Mouse (Mus musculus) kidney, embryonic 15.5 days (tissue): ENCODE data around the gene H2afy. TPM values are rescaled to one million over a fixed set of nuclear protein-coding genes. Genes with fewer than 3 reads are reported as not detected.
A peak's percentile ranks its signal among the peaks of the same experiment; 100 is the strongest.

Source experiments
- ATAC-seq: fragments of 200-750 bp; cut with Nextera tagmentation; replicated peaks from 2 replicates; pipeline ENCODE4 v1.8.0; 2017; ENCODE audit warnings: moderate TSS enrichment; ENCODE audit not compliant: low FRiP score
- H3K27ac ChIP-seq: fragments of 300-500 bp; sonication (generic); 2 replicates; pipeline ENCODE4 v1.5.1; 2015; ENCODE audit warnings: mild to moderate bottlenecking, inconsistent platforms
- H3K27me3 ChIP-seq: fragments of 300-500 bp; sonication (generic); 2 replicates; pipeline ENCODE4 v1.6.1; 2015; ENCODE audit warnings: inconsistent platforms
- H3K36me3 ChIP-seq: fragments of 300-500 bp; sonication (generic); 2 replicates; pipeline ENCODE4 v1.6.1; 2015; ENCODE audit warnings: inconsistent platforms
- H3K4me1 ChIP-seq: fragments of 300-500 bp; sonication (generic); 2 replicates; pipeline ENCODE4 v1.6.1; 2015; ENCODE audit warnings: inconsistent platforms
- H3K4me2 ChIP-seq: fragments of 300-500 bp; sonication (generic); 2 replicates; pipeline ENCODE4 v1.6.1; 2015; ENCODE audit warnings: moderate library complexity, mild to moderate bottlenecking, inconsistent platforms
- H3K4me3 ChIP-seq: fragments of 300-500 bp; sonication (generic); replicated peaks from 2 replicates; pipeline ENCODE4 v1.5.1; 2015; ENCODE audit warnings: mild to moderate bottlenecking, inconsistent platforms
- H3K9ac ChIP-seq: fragments of 300-500 bp; sonication (generic); 2 replicates; pipeline ENCODE4 v1.6.1; 2015; ENCODE audit warnings: mild to moderate bottlenecking, inconsistent platforms
- H3K9me3 ChIP-seq: fragments of 300-500 bp; sonication (generic); replicated peaks from 2 replicates; pipeline ENCODE4 v1.6.1; 2016; ENCODE audit warnings: inconsistent platforms
- WGBS: fragments of 180-500 bp; shearing (Covaris S2); methylation state at CpG from one replicate; pipeline ENCODE4 v1.1.7; 2015; ENCODE audit warnings: mixed read lengths; 5-methylcytosine and 5-hydroxymethylcytosine counted together
- polyA plus RNA-seq: library from polyadenylated mRNA; unstranded; fragments of >200 nt; fragmentation: Nextera tagmentation; extraction: Ambion mirVana; gene quantifications from 2 replicates; pipeline ENCODE4 v1.2.1, GENCODE M21; 2015

H2afy gene
- polyA plus RNA-seq, 1 experiment from 2014 or later = 406 TPM

GRCm38 (mm10) chr13:56108849-56109519 lies 27.2 kb downstream of the H2afy start:
- WGBS = 36% methylated on average over 17 of the region's 17 CpGs
- Histone ChIP-seq H3K9me3 (no peaks in the 10 kb centered on the region), H3K4me3 (no peak overlapping the region), H3K36me3 (peaks cover 32% of the 10 kb centered on the region), H3K4me2 (peak overlapping the region; percentile 16; the same call in 1 of the 2 replicates), H3K4me1 (peaks cover 77% of the 10 kb centered on the region), H3K9ac (no peak overlapping the region), H3K27me3 (no peaks in the 10 kb centered on the region), H3K27ac (peak overlapping the region; percentile 76)
- peak; percentile 59; the same call in 1 of the 2 replicates for ATAC-seq

- no peak for ATAC-seq
- WGBS = 81% methylated on average over 6 of the region's 6 CpGs
- peaks cover 47% of the 10 kb centered on the region for H3K4me1 ChIP-seq
- H3K27me3 ChIP-seq = no peaks in the 10 kb centered on the region
- H3K36me3 ChIP-seq = peaks cover 63% of the 10 kb centered on the region
- no peak overlapping the region for H3K9ac ChIP-seq
- H3K4me2 ChIP-seq = no peak overlapping the region
- no peak overlapping the region for H3K27ac ChIP-seq
- H3K9me3 ChIP-seq = no peaks in the 10 kb centered on the region
- no peak overlapping the region for H3K4me3 ChIP-seq
These were observed 31.2 kb downstream of the H2afy start for GRCm38 (mm10) chr13:56104971-56105391.

- Histone ChIP-seq H3K4me1 (peaks cover 38% of the 10 kb centered on the region), H3K27ac (no peak overlapping the region), H3K4me3 (no peak overlapping the region), H3K27me3 (no peaks in the 10 kb centered on the region), H3K36me3 (peaks cover 67% of the 10 kb centered on the region), H3K9ac (no peak overlapping the region), H3K9me3 (no peaks in the 10 kb centered on the region), H3K4me2 (no peak overlapping the region)
- ATAC-seq = no peak
- 91% methylated on average over 26 of the region's 26 CpGs for WGBS
These were observed 32.1 kb downstream of the H2afy start for GRCm38 (mm10) chr13:56103796-56104746.

GRCm38 (mm10) chr13:56102160-56102559 lies 34.0 kb downstream of the H2afy start:
- no peak overlapping the region for H3K4me2 ChIP-seq
- H3K4me3 ChIP-seq = no peak overlapping the region
- H3K4me1 ChIP-seq = peaks cover 19% of the 10 kb centered on the region
- no peak for ATAC-seq
- H3K27me3 ChIP-seq = no peaks in the 10 kb centered on the region
- no peak overlapping the region for H3K27ac ChIP-seq
- no peaks in the 10 kb centered on the region for H3K9me3 ChIP-seq
- 72% methylated on average over 9 of the region's 9 CpGs for WGBS
- H3K36me3 ChIP-seq = peaks cover 66% of the 10 kb centered on the region
- no peak overlapping the region for H3K9ac ChIP-seq

- no peak overlapping the region for H3K27ac ChIP-seq
- H3K4me1 ChIP-seq = peaks cover 33% of the 10 kb centered on the region
- 73% methylated on average over 18 of the region's 18 CpGs for WGBS
- H3K9ac ChIP-seq = no peak overlapping the region
- no peaks in the 10 kb centered on the region for H3K9me3 ChIP-seq
- no peak for ATAC-seq
- peaks cover 66% of the 10 kb centered on the region for H3K36me3 ChIP-seq
- no peaks in the 10 kb centered on the region for H3K27me3 ChIP-seq
- no peak overlapping the region for H3K4me3 ChIP-seq
- H3K4me2 ChIP-seq = no peak overlapping the region
These were observed 40.5 kb downstream of the H2afy start for GRCm38 (mm10) chr13:56095601-56096195.

GRCm38 (mm10) chr13:56094544-56094943 lies 41.6 kb downstream of the H2afy start:
- Histone ChIP-seq H3K4me3 (no peak overlapping the region), H3K27me3 (no peaks in the 10 kb centered on the region), H3K4me1 (peaks cover 33% of the 10 kb centered on the region), H3K9me3 (no peaks in the 10 kb centered on the region), H3K4me2 (no peak overlapping the region), H3K27ac (peak overlapping the region; percentile 20; the same call in 1 of the 2 replicates), H3K36me3 (peaks cover 66% of the 10 kb centered on the region), H3K9ac (no peak overlapping the region)
- WGBS = 52% methylated on average over 8 of the region's 8 CpGs
- no peak for ATAC-seq

GRCm38 (mm10) chr13:56093680-56094079 lies 42.5 kb downstream of the H2afy start:
- Histone ChIP-seq H3K4me1 (peaks cover 38% of the 10 kb centered on the region), H3K9me3 (no peaks in the 10 kb centered on the region), H3K27me3 (no peaks in the 10 kb centered on the region), H3K27ac (peak overlapping the region; percentile 43; the same call in 1 of the 2 replicates), H3K4me2 (no peak overlapping the region), H3K36me3 (peaks cover 74% of the 10 kb centered on the region), H3K9ac (no peak overlapping the region), H3K4me3 (no peak overlapping the region)
- ATAC-seq = no peak
- 39% methylated on average over 3 of the region's 3 CpGs for WGBS

GRCm38 (mm10) chr13:56092606-56093005 lies 43.6 kb downstream of the H2afy start:
- no peak for ATAC-seq
- H3K4me1 ChIP-seq = peaks cover 47% of the 10 kb centered on the region
- H3K27me3 ChIP-seq = no peaks in the 10 kb centered on the region
- H3K9ac ChIP-seq = no peak overlapping the region
- WGBS = 83% methylated on average over 5 of the region's 5 CpGs
- no peak overlapping the region for H3K27ac ChIP-seq
- H3K4me3 ChIP-seq = no peak overlapping the region
- peaks cover 79% of the 10 kb centered on the region for H3K36me3 ChIP-seq
- no peak overlapping the region for H3K4me2 ChIP-seq
- H3K9me3 ChIP-seq = no peaks in the 10 kb centered on the region

- no peak overlapping the region for H3K9ac ChIP-seq
- H3K27me3 ChIP-seq = no peaks in the 10 kb centered on the region
- 85% methylated on average over 2 of the region's 2 CpGs for WGBS
- no peak overlapping the region for H3K4me2 ChIP-seq
- no peaks in the 10 kb centered on the region for H3K9me3 ChIP-seq
- no peak overlapping the region for H3K27ac ChIP-seq
- peaks cover 84% of the 10 kb centered on the region for H3K36me3 ChIP-seq
- H3K4me1 ChIP-seq = peaks cover 53% of the 10 kb centered on the region
- no peak for ATAC-seq
- H3K4me3 ChIP-seq = no peak overlapping the region
These were observed 45.6 kb downstream of the H2afy start for GRCm38 (mm10) chr13:56090597-56090996.

- 50% methylated on average over 13 of the region's 13 CpGs for WGBS
These were observed 47.6 kb downstream of the H2afy start for GRCm38 (mm10) chr13:56088602-56089001.

GRCm38 (mm10) chr13:56087936-56088335 lies 48.2 kb downstream of the H2afy start:
- H3K4me1 ChIP-seq = peaks cover 31% of the 10 kb centered on the region
- no peak overlapping the region for H3K4me3 ChIP-seq
- ATAC-seq = peak; percentile 61
- peaks cover 93% of the 10 kb centered on the region for H3K36me3 ChIP-seq
- no peak overlapping the region for H3K4me2 ChIP-seq
- 0 out of 2 replicates have a peak overlapping the region, but pooled peaks have one; percentile 18 for H3K27ac ChIP-seq
- H3K27me3 ChIP-seq = no peaks in the 10 kb centered on the region
- H3K9me3 ChIP-seq = no peaks in the 10 kb centered on the region
- 47% methylated on average over 19 of the region's 19 CpGs for WGBS
- H3K9ac ChIP-seq = no peak overlapping the region

More at GRCm38 (mm10) chr13:56088602-56089001, 47.6 kb downstream of the H2afy start:
- Histone ChIP-seq H3K4me2 (no peak overlapping the region), H3K36me3 (peaks cover 90% of the 10 kb centered on the region), H3K27ac (no peak overlapping the region), H3K27me3 (no peaks in the 10 kb centered on the region), H3K9me3 (no peaks in the 10 kb centered on the region), H3K4me3 (no peak overlapping the region), H3K4me1 (peaks cover 38% of the 10 kb centered on the region), H3K9ac (no peak overlapping the region)
- ATAC-seq = no peak
